Mouse (Mus musculus): ENCODE data around the gene Gm6460. TPM values are rescaled to one million over a fixed set of nuclear protein-coding genes. Genes with fewer than 3 reads are reported as not detected.

The Gm6460 gene
- polyA plus RNA-seq (2014; fragmentation: Illumina TruSeq; extraction: RNeasy Lipid Tissue Mini Kit (QIAGEN cat#74804)) = not detected

DNA sequence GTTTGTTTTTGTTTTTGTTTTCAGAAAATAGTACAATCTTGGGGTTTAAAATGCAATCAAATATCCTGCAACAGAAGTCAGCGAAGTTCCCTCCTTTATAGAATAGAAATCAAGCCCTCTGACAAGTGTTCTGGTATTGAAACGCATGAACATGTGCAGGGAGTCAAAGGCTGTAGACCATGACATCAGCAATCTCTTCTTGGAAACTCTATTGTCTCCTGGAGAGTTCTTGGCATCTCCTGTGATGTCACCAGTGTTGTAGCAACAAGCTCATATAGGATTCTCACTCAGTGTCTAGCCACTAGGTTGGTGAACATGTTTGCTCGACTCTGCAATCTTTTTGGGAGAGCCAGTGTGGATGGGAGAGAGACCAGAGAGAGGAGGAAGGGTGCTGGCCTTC, at the start of gene Gm6460:
Gene Gm6460 (plus strand): TSS at position 301 of the 400 bp plus-strand sequence.

Other genes with a start within 250 kb of the Gm6460 start
- gene Gm8897, start 178.5 kb upstream of the Gm6460 start, polyA plus RNA-seq (2014; fragmentation: Illumina TruSeq; extraction: RNeasy Lipid Tissue Mini Kit (QIAGEN cat#74804)) = not detected
- gene Gm8906, start 92.2 kb upstream of the Gm6460 start, polyA plus RNA-seq (2014; fragmentation: Illumina TruSeq; extraction: RNeasy Lipid Tissue Mini Kit (QIAGEN cat#74804)) = not detected
- not detected for gene Gm8922, start 87.0 kb downstream of the Gm6460 start, polyA plus RNA-seq (2014; fragmentation: Illumina TruSeq; extraction: RNeasy Lipid Tissue Mini Kit (QIAGEN cat#74804))
- gene Gm8926, start 175.6 kb downstream of the Gm6460 start, polyA plus RNA-seq (2014; fragmentation: Illumina TruSeq; extraction: RNeasy Lipid Tissue Mini Kit (QIAGEN cat#74804)) = not detected

All from ovary, adult 10 weeks (tissue).